Mouse (Mus musculus): Measurements from ENCODE around the gene Hrct1.

Gene Hrct1

GRCm38 (mm10) chr4:43771626-43772025 lies 44.6 kb downstream of the Hrct1 start:
- no peak for DNase-seq (ENCODE audit: low spot score in 2 of 2)

- no peak for DNase-seq (ENCODE audit: low spot score in 2 of 2)
These were observed 45.3 kb downstream of the Hrct1 start for GRCm38 (mm10) chr4:43772304-43772703.

Data from spleen, postnatal 10 days (tissue).